Mouse (Mus musculus) heart, embryonic 13.5 days (tissue): ENCODE measurements around the gene Ncoa1. TPM values are rescaled to one million over a fixed set of nuclear protein-coding genes. Genes with fewer than 3 reads are reported as not detected.

Experiments used
- ATAC-seq: fragments of 200-750 bp; cut with Nextera tagmentation; 2 replicates; pipeline ENCODE4 v1.8.0; 2017; ENCODE audit warnings: moderate TSS enrichment; ENCODE audit not compliant: insufficient number of reproducible peaks, low FRiP score, low TSS enrichment; ENCODE audit errors: extremely low read depth
- H3K27ac ChIP-seq: fragments of 300-500 bp; sonication (generic); replicated peaks from 2 replicates; pipeline ENCODE4 v1.5.1; 2015; ENCODE audit warnings: moderate library complexity, mild to moderate bottlenecking, inconsistent platforms
- H3K27me3 ChIP-seq: fragments of 300-500 bp; sonication (generic); replicated peaks from 2 replicates; pipeline ENCODE4 v1.6.1; 2015; ENCODE audit warnings: mild to moderate bottlenecking, inconsistent platforms
- H3K36me3 ChIP-seq: fragments of 300-500 bp; sonication (generic); 2 replicates; pipeline ENCODE4 v1.6.1; 2015; ENCODE audit warnings: mild to moderate bottlenecking, inconsistent platforms
- H3K4me1 ChIP-seq: fragments of 300-500 bp; sonication (generic); 2 replicates; pipeline ENCODE4 v1.6.1; 2015; ENCODE audit warnings: inconsistent platforms
- H3K4me2 ChIP-seq: fragments of 300-500 bp; sonication (generic); 2 replicates; pipeline ENCODE4 v1.6.1; 2015; ENCODE audit warnings: inconsistent platforms, mild to moderate bottlenecking, moderate library complexity
- H3K4me3 ChIP-seq: fragments of 300-500 bp; sonication (generic); 2 replicates; pipeline ENCODE4 v1.5.1; 2015; ENCODE audit warnings: moderate library complexity, mild to moderate bottlenecking, inconsistent platforms
- H3K9ac ChIP-seq: fragments of 300-500 bp; sonication (generic); 2 replicates; pipeline ENCODE4 v1.6.1; 2015; ENCODE audit warnings: inconsistent platforms, mild to moderate bottlenecking, moderate library complexity
- H3K9me3 ChIP-seq: fragments of 300-500 bp; sonication (generic); 2 replicates; pipeline ENCODE4 v1.6.1; 2016; ENCODE audit warnings: inconsistent platforms
- WGBS: fragments of 180-500 bp; shearing (Covaris S2); methylation state at CpG from one replicate; pipeline ENCODE4 v1.1.7; 2015; ENCODE audit warnings: mixed read lengths; 5-methylcytosine and 5-hydroxymethylcytosine counted together
- polyA plus RNA-seq: library from polyadenylated mRNA; unstranded; fragments of >200 nt; fragmentation: Nextera tagmentation; extraction: Ambion mirVana; gene quantifications from 2 replicates; pipeline ENCODE4 v1.2.1, GENCODE M21; 2015

Ncoa1 gene
- polyA plus RNA-seq, 1 experiment from 2014 or later = 4.4 TPM

- H3K9ac ChIP-seq = no peak overlapping the region
- no peak overlapping the region for H3K27ac ChIP-seq
- WGBS = 79% methylated on average over 5 of the region's 5 CpGs
- no peaks in the 10 kb centered on the region for H3K9me3 ChIP-seq
- H3K4me3 ChIP-seq = no peak overlapping the region
- no peak overlapping the region for H3K4me2 ChIP-seq
- ATAC-seq = no peak
- peaks cover 10% of the 10 kb centered on the region for H3K4me1 ChIP-seq
- H3K36me3 ChIP-seq = peaks cover 3% of the 10 kb centered on the region
- no peaks in the 10 kb centered on the region for H3K27me3 ChIP-seq
Observed at GRCm38 (mm10) chr12:4356834-4357445, 120.0 kb downstream of the Ncoa1 start.

- Histone ChIP-seq H3K36me3 (peaks cover 3% of the 10 kb centered on the region), H3K4me3 (no peak overlapping the region), H3K27me3 (no peaks in the 10 kb centered on the region), H3K27ac (no peak overlapping the region; the same call in 1 of the 2 replicates), H3K4me2 (no peak overlapping the region), H3K9me3 (no peaks in the 10 kb centered on the region), H3K9ac (no peak overlapping the region), H3K4me1 (peaks cover 10% of the 10 kb centered on the region)
- 42% methylated on average over 2 of the region's 2 CpGs for WGBS
- ATAC-seq = no peak
Observed at GRCm38 (mm10) chr12:4355019-4355730, 121.8 kb downstream of the Ncoa1 start.

DNA sequence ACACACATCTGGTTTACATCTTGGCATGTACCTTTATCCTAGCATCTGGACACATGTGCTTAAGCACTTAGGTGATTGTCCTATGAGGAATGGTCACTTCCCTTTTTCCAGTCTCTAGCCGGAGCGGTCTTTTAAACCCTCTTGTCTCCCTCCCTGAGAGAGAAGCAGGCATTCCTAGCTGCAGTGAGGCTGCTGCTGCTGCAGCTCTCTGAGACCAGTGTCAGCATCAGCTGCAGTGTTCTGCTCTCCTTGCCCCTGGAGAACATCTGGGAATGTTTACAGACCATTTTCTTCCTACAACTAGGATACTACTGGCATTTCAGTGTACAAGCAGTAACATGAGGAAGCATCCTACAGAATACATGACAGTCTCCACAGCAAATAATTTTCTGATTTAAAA lies 133.8 kb downstream of the Ncoa1 start:
- Histone ChIP-seq H3K4me3 (no peak overlapping the region), H3K4me1 (no peaks in the 10 kb centered on the region), H3K4me2 (no peak overlapping the region), H3K36me3 (no peaks in the 10 kb centered on the region; the same call in 1 of the 2 replicates), H3K9me3 (no peaks in the 10 kb centered on the region), H3K27ac (no peak overlapping the region), H3K27me3 (no peaks in the 10 kb centered on the region), H3K9ac (no peak overlapping the region)
- ATAC-seq = no peak
- 77% methylated on average over 2 of the region's 2 CpGs for WGBS

- no peak overlapping the region for H3K27ac ChIP-seq
- H3K9ac ChIP-seq = no peak overlapping the region
- no peak overlapping the region for H3K4me3 ChIP-seq
- H3K36me3 ChIP-seq = peaks cover 4% of the 10 kb centered on the region; the same call in 1 of the 2 replicates
- no peaks in the 10 kb centered on the region for H3K27me3 ChIP-seq
- WGBS = 62% methylated on average over 3 of the region's 3 CpGs
- no peak overlapping the region for H3K4me2 ChIP-seq
- H3K9me3 ChIP-seq = no peaks in the 10 kb centered on the region
- H3K4me1 ChIP-seq = no peaks in the 10 kb centered on the region
- no peak for ATAC-seq
Observed at GRCm38 (mm10) chr12:4342087-4342486, 134.9 kb downstream of the Ncoa1 start.

GRCm38 (mm10) chr12:4340325-4340924 lies 136.6 kb downstream of the Ncoa1 start:
- Histone ChIP-seq H3K9me3 (no peaks in the 10 kb centered on the region), H3K27ac (no peak overlapping the region), H3K4me2 (no peak overlapping the region), H3K4me1 (no peaks in the 10 kb centered on the region), H3K36me3 (peaks cover 4% of the 10 kb centered on the region; the same call in 1 of the 2 replicates), H3K27me3 (no peaks in the 10 kb centered on the region), H3K4me3 (no peak overlapping the region), H3K9ac (no peak overlapping the region)
- ATAC-seq = no peak
- 70% methylated on average over 3 of the region's 3 CpGs for WGBS

GRCm38 (mm10) chr12:4323604-4324003 lies 153.4 kb downstream of the Ncoa1 start:
- Histone ChIP-seq H3K4me1 (peaks cover 4% of the 10 kb centered on the region), H3K36me3 (peaks cover 18% of the 10 kb centered on the region), H3K9me3 (no peaks in the 10 kb centered on the region), H3K4me3 (no peak overlapping the region), H3K9ac (no peak overlapping the region), H3K27me3 (no peaks in the 10 kb centered on the region), H3K27ac (no peak overlapping the region), H3K4me2 (no peak overlapping the region)
- no peak for ATAC-seq
- WGBS = 80% methylated on average over 5 of the region's 5 CpGs

- WGBS = 51% methylated on average over 2 of the region's 2 CpGs
- peaks cover 4% of the 10 kb centered on the region for H3K4me1 ChIP-seq
- no peak overlapping the region for H3K27ac ChIP-seq
- H3K27me3 ChIP-seq = no peaks in the 10 kb centered on the region
- no peak overlapping the region for H3K4me3 ChIP-seq
- no peak overlapping the region for H3K4me2 ChIP-seq
- ATAC-seq = no peak
- H3K9ac ChIP-seq = no peak overlapping the region
- no peaks in the 10 kb centered on the region for H3K9me3 ChIP-seq
- peaks cover 16% of the 10 kb centered on the region for H3K36me3 ChIP-seq
Observed at GRCm38 (mm10) chr12:4322227-4322626, 154.8 kb downstream of the Ncoa1 start.

GRCm38 (mm10) chr12:4313824-4314223 lies 163.2 kb downstream of the Ncoa1 start:
- Histone ChIP-seq H3K27me3 (no peaks in the 10 kb centered on the region), H3K4me2 (no peak overlapping the region), H3K4me1 (peaks cover 8% of the 10 kb centered on the region; the same call in 1 of the 2 replicates), H3K9ac (no peak overlapping the region), H3K27ac (no peak overlapping the region), H3K4me3 (no peak overlapping the region), H3K36me3 (peaks cover 19% of the 10 kb centered on the region), H3K9me3 (no peaks in the 10 kb centered on the region)
- ATAC-seq = no peak

DNA sequence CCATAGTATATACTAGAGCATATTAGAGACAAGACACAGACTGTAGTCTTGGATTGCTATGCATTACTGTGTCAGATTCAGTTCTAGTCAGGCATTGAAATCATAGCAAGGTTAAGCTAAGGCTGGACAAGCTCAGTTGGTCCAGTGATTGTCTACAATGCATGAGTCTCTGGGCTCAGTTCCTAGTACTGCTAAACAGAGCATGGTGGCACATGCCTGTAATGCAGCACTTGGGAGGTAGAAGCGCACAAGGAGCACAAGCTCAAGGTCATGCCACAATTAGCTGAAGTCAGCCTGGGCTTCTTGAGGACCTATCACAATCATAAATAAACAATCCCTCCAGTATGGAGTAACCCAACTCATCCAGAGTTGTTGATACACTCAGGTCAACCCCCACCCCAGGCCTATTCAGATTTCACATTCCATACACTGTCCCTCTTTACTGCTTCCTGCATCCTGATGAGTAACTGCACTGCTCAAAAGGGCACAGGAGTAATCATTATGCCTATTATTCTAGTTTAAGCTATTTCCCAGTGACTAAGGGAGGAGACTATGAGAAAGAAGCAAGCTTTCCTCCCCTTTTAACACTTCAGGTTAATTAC lies 170.2 kb downstream of the Ncoa1 start:
- WGBS = 43% methylated on average over 1 of the region's 1 CpGs
- peak; percentile 37; the same call in 1 of the 2 replicates for ATAC-seq
- Histone ChIP-seq H3K4me3 (no peak overlapping the region), H3K4me2 (no peak overlapping the region), H3K27ac (no peak overlapping the region), H3K9me3 (no peaks in the 10 kb centered on the region), H3K27me3 (no peaks in the 10 kb centered on the region), H3K9ac (no peak overlapping the region), H3K4me1 (peaks cover 11% of the 10 kb centered on the region), H3K36me3 (peaks cover 11% of the 10 kb centered on the region)

DNA sequence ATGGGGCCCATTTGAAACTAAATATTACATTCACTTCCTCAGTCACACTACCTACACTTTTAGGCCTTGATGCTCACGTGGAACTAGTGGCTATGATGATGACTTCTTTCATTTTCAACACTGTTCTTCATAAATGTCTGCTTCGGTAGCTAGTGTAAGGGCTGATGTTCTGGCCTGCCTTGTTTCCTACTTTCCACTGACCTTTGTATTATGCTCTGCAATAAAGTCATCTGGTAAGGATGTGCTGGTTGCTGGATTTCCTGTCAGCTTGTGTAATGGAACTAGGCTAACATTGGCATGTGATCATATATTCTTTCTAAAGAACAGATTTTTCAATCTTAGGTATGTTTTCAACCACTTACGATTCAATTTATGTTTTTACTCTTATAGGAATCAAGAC lies 177.7 kb downstream of the Ncoa1 start:
- H3K4me2 ChIP-seq = no peak overlapping the region
- no peaks in the 10 kb centered on the region for H3K9me3 ChIP-seq
- WGBS = 71% methylated on average over 3 of the region's 3 CpGs
- no peaks in the 10 kb centered on the region for H3K4me1 ChIP-seq
- no peak overlapping the region for H3K27ac ChIP-seq
- no peaks in the 10 kb centered on the region for H3K27me3 ChIP-seq
- no peak overlapping the region for H3K9ac ChIP-seq
- H3K4me3 ChIP-seq = no peak overlapping the region
- ATAC-seq = no peak
- peaks cover 18% of the 10 kb centered on the region for H3K36me3 ChIP-seq

DNA sequence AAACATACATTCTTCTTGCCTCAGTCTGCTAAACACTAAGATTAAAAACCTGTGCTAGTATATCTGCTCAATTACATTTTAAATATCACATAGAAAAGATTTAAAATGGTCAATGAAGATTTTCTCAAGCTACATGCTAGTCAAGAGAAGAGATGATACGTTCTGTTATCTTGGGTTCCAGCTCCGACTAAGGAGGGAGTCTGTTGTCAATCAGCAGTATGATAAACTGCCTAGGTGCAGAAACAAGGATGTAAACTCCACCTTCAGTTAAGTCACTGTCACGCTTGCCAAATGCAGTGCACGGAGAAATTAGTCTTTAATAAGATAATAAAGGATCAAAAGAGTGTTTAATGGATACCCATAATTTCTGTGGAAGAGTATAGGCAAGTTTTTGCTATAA lies 178.4 kb downstream of the Ncoa1 start:
- no peak for ATAC-seq
- H3K27me3 ChIP-seq = no peaks in the 10 kb centered on the region
- no peaks in the 10 kb centered on the region for H3K4me1 ChIP-seq
- WGBS = 60% methylated on average over 4 of the region's 4 CpGs
- H3K27ac ChIP-seq = no peak overlapping the region
- no peaks in the 10 kb centered on the region for H3K9me3 ChIP-seq
- no peak overlapping the region for H3K4me2 ChIP-seq
- no peak overlapping the region for H3K9ac ChIP-seq
- no peak overlapping the region for H3K4me3 ChIP-seq
- peaks cover 18% of the 10 kb centered on the region for H3K36me3 ChIP-seq
